Mouse (Mus musculus) testis, postnatal 10 days (tissue): ENCODE measurements around the gene Zfp964.
A peak's percentile ranks its signal among the peaks of the same experiment; 100 is the strongest.
"Not testable (repeated sequence)": the region's sequence is repeated elsewhere in the genome, so short reads cannot be mapped to it uniquely, and the experiment has no call there.

Experiments
- DNase-seq: peaks from one replicate; pipeline ENCODE4 v3.0.0; 2021; ENCODE audit warnings: low spot score

Zfp964 gene

DNA sequence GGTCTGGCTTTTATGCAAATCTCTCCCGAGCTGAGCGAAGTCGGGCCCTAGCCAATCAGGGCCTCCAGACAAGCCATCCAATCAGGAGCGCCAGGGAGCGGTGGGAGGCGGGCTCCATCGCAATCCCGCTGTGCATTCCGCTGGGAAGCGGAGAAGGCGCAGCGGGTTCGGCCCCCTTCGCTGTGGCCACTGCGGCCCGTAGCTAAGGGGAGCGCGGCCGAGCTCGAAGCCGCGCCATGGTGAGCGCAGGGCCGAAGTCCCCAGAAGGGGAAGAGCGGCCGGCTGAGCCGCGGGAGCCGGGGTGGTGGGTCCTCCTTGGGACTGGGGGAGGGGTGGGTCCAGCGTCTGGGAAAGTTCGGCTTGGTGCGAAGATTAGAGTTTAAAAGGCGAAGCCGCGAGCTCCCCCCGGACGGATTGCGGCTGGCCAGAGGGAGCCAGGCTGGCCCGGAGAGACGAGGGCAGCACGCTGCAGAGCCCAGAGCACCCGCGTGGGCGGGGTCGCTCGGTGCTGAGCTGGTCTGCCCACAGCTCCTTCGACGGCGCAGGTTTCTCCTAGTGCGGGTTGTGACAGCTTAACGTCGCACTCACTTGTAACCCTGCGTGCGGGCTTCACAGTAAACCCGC, at the start of gene Zfp964:
Gene Zfp964, plus strand, starts transcription at position 122 of the 624 bp plus-strand sequence.
- DNase-seq = peak; percentile 94

DNA sequence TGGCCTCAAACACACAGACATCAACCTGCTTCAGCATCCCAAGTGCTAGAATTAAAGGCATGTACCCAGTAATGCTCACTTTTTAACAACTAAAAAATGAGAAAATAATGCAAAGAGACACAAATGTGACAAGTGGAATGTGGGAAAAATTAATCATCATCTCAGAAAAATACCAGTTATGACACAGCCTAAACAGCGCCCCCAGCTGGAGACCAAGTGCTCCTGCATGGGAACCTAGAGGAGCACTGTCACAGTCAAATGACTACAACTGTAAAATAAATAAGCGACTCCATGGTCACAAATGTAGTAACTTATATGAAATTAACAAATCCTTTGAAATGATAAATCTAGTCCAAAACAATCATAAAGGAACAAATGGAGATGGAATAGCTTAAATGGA, 39.6 kb upstream of the Zfp964 start:
- DNase-seq = no peak

- no peak for DNase-seq
Observed at GRCm38 (mm10) chr8:69618078-69618477, 36.2 kb upstream of the Zfp964 start.

- DNase-seq = peak; percentile 99
Observed at GRCm38 (mm10) chr8:69625095-69625789, 29.0 kb upstream of the Zfp964 start, which contains the start of gene Zfp868. Gene Zfp868 (minus strand): TSS chr8:69625548.

GRCm38 (mm10) chr8:69653808-69654357, 396 bp upstream of the Zfp964 start:
- DNase-seq = no peak

DNA sequence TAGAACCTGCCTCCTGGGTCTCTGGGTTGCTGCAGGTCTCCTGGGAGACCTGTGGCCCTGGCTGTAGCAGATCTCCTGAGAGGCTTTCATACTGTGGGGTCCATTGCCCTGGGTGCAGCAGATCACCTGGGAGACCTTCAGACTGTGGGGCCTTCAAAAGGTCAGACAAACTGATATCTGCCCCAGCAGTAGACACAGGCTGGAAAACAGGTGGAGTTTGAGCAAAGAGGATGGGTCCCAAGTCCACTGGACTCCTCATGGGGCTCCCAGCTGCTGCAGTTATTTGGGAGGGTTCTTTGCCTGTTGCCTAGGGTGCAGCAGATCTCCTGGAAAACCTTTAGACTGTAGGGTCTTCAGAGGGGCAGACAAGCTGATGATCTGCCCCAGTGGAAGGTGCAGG, 7.0 kb downstream of the Zfp964 start:
- DNase-seq = no peak

DNA sequence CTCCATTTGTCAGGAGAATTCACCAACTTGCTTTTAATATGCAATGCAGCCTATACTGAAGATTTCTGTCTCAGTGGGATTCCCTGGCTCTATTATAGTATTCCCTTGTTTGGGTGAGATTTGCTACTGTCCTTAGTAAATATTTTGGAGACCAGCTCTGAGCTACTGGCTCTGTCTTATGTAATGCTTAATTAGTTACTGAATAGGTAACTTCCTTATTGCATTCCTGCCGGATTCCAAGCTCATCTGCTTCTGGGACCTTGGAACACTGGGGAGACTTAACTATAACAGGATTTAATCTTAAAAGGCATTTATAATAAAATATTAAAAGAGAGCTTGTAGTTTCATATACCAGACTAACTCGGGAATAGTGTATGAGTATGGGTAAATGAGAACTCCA, 10.8 kb downstream of the Zfp964 start:
- DNase-seq = not testable (repeated sequence)

GRCm38 (mm10) chr8:69701810-69702209, 47.5 kb downstream of the Zfp964 start:
- no peak for DNase-seq

- DNase-seq = not testable (repeated sequence)
Observed at GRCm38 (mm10) chr8:69710624-69711023, 56.3 kb downstream of the Zfp964 start, which contains the start of gene Zfp869. Gene Zfp869 (minus strand): TSS chr8:69710724.

DNA sequence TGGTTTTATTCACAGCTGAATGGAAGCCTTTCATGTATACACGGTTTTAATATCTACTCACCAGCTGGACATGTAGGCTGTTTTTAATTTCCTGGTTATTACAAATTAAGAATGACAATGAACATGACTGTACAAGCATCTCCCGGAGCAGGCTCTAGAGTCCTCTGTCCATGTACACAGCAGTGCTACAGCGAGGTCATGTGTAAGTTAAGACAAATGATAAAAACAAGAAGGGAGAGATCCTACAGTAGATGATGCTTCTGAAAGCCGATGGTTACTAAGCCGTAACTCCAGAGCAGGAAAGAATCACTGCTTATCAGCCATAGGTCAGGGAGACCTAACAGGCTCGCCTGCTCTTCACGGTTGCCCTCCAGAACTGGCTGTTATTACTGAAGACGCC, 59.2 kb downstream of the Zfp964 start:
- no peak for DNase-seq

DNA sequence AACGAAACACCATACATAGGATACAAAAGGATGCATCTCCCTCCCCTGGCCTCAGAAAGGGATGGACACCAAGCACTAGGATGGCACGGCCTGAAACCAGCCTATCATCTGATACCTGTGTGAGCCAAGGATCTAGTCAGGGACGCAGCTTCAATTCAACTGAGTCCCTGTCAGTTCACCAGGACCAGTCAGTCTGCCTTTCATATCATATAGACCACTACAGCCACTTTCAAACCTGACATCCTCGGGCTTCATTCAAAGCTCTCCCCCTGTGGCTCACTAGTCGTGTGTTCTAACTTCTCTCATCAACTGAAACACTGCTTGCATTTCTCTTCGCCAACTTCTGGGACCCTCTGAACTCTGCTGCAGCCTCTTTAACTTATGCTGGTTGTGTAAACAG, 61.1 kb downstream of the Zfp964 start:
- no peak for DNase-seq
